Mouse (Mus musculus): ENCODE measurements around the gene Mcf2l.

DNA sequence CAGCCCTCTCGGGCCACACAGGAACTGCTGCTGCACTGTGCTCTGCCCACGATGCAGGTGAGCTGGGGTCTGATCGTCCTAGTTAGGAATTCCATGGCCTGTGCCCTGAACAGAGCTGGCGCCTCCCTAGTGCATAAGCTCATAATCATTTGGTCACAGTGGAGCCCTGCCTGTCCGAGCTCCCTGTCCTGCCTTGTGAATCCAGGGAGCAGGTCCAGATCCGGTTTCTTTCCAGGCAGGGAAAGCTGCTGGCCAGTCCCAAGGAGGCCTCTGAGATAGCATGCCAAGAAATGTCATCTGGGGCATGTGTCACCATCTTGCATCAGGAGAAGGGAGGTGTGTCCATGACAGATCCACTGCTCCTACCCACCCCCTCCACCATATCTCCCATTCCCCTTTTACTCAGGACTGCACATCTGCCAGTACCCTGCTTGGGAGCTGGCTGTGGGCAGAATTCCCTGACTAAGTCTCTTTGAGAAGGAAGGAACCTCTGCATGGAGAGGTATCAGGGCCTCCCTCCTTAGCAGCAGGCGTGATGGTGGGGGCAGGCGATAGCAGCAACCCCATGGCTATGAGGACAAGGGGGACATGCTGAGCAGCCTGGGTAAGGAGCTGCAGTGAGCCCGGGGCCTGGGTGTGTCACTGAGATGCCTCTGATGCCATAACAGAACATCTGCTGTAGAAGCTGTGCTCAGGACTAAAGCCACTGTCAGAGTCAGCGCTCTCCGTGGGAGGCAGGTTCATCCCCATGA, 21.4 kb downstream of the Mcf2l start:
- TF ChIP-seq CTCF (IDR thresholded peaks at IDR 0.05; ENCODE audit: extremely low read depth, insufficient read depth, low read length) = no peak
- TF ChIP-seq POLR2A (IDR thresholded peaks at IDR 0.05; ENCODE audit: extremely low read depth, insufficient read depth, low read length) = no peak

Measured in cortical plate, adult 2 months (tissue).